Mouse (Mus musculus) erythroblast, adult 5-6 weeks (primary cell): ENCODE measurements at regions not wholly inside any gene's neighbourhood (a gene's known extent, or its start where the extent isn't known, plus 50 kb on each side); places are given as distances from the start of the nearest gene placed in this dataset.

Experiments used
- ATAC-seq: replicated peaks from 2 replicates; pipeline ENCODE4 v1.8.0; 2016; ENCODE audit warnings: moderate number of reproducible peaks, mild to moderate bottlenecking, moderate TSS enrichment, inconsistent platforms; ENCODE audit not compliant: poor library complexity, low FRiP score, severe bottlenecking

- ATAC-seq, result no peak
Measured at GRCm38 (mm10) chr10:16438414-16438813, 1284.6 kb upstream of the Cited2 start.

GRCm38 (mm10) chr10:16440932-16441640 lies 1281.9 kb upstream of the Cited2 start:
- ATAC-seq, result no peak

GRCm38 (mm10) chr10:16441661-16442072 lies 1281.4 kb upstream of the Cited2 start:
- no peak for ATAC-seq

GRCm38 (mm10) chr10:16443901-16444300 lies 1279.1 kb upstream of the Cited2 start:
- ATAC-seq, result no peak

GRCm38 (mm10) chr10:16467935-16468334 lies 1255.1 kb upstream of the Cited2 start:
- ATAC-seq, result no peak

GRCm38 (mm10) chr10:16469711-16470110 lies 1253.3 kb upstream of the Cited2 start:
- ATAC-seq, result no peak

GRCm38 (mm10) chr10:16473952-16474521 lies 1249.0 kb upstream of the Cited2 start:
- ATAC-seq, result peak; percentile 78

GRCm38 (mm10) chr10:16498580-16498979 lies 1224.4 kb upstream of the Cited2 start:
- no peak for ATAC-seq

GRCm38 (mm10) chr10:16507681-16508080 lies 1215.3 kb upstream of the Cited2 start:
- no peak for ATAC-seq

- ATAC-seq, result no peak
Measured at GRCm38 (mm10) chr10:16508161-16508560, 1214.9 kb upstream of the Cited2 start.

GRCm38 (mm10) chr10:16514656-16515055 lies 1208.4 kb upstream of the Cited2 start:
- no peak for ATAC-seq

GRCm38 (mm10) chr10:16521895-16522294 lies 1201.1 kb upstream of the Cited2 start:
- ATAC-seq, result no peak

GRCm38 (mm10) chr10:16524101-16524500 lies 1198.9 kb upstream of the Cited2 start:
- ATAC-seq, result no peak

- no peak for ATAC-seq
Measured at GRCm38 (mm10) chr10:16527693-16528092, 1195.3 kb upstream of the Cited2 start.

GRCm38 (mm10) chr10:16537660-16538059 lies 1185.4 kb upstream of the Cited2 start:
- ATAC-seq, result peak; percentile 74; the same call in 1 of the 2 replicates

GRCm38 (mm10) chr10:16538379-16538778 lies 1184.6 kb upstream of the Cited2 start:
- ATAC-seq, result peak; percentile 92

GRCm38 (mm10) chr10:16545445-16545844 lies 1177.6 kb upstream of the Cited2 start:
- no peak for ATAC-seq

- no peak for ATAC-seq
Measured at GRCm38 (mm10) chr10:16552861-16553635, 1170.0 kb upstream of the Cited2 start.

GRCm38 (mm10) chr10:16574568-16574967 lies 1148.5 kb upstream of the Cited2 start:
- ATAC-seq, result no peak

GRCm38 (mm10) chr10:16578554-16579078 lies 1144.4 kb upstream of the Cited2 start:
- ATAC-seq, result no peak

- ATAC-seq, result no peak
Measured at GRCm38 (mm10) chr10:16580200-16580599, 1142.8 kb upstream of the Cited2 start.
